Mouse (Mus musculus): ENCODE measurements around the gene Man2b1. TPM values are rescaled to one million over a fixed set of nuclear protein-coding genes. Genes with fewer than 3 reads are reported as not detected.
"Not testable (repeated sequence)": the region's sequence is repeated elsewhere in the genome, so short reads cannot be mapped to it uniquely, and the experiment has no call there.

Man2b1 gene
- polyA plus RNA-seq, 1 experiment from 2014 or later = 18.7 TPM

DNA sequence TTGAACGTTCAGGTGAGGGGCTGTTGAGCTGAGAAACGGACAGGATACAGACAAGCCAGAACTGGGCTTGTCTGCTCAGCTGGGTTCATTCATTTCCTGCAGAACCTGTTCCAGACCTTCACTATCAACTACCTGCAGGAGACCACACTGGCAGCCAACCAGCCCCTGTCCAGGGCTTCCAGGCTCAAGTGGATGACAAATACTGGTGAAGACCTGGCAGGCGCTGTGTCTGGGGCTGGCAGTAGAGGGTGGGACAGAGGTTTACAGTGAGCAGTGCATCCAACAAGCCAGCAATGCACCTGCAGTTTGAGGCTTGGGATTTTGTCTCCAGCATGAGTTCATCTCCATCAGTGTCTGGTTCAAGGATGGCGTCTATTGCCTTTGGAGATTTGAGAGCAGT lies 13.8 kb downstream of the Man2b1 start:
- ATAC-seq (ENCODE audit: low FRiP score, low read depth) = no peak
- Histone ChIP-seq H3K36me3 (peaks cover 35% of the 10 kb centered on the region), H3K4me1 (no peaks in the 10 kb centered on the region), H3K27ac (no peak overlapping the region), H3K4me3 (no peak overlapping the region), H3K9ac (no peak overlapping the region), H3K27me3 (replicated peaks) (no peaks in the 10 kb centered on the region), H3K4me2 (replicated peaks) (no peak overlapping the region), H3K9me3 (0 out of 2 replicates have a peak, but pooled peaks cover 3% of the 10 kb centered on the region)
- 90% methylated on average over 4 of the region's 4 CpGs for WGBS

DNA sequence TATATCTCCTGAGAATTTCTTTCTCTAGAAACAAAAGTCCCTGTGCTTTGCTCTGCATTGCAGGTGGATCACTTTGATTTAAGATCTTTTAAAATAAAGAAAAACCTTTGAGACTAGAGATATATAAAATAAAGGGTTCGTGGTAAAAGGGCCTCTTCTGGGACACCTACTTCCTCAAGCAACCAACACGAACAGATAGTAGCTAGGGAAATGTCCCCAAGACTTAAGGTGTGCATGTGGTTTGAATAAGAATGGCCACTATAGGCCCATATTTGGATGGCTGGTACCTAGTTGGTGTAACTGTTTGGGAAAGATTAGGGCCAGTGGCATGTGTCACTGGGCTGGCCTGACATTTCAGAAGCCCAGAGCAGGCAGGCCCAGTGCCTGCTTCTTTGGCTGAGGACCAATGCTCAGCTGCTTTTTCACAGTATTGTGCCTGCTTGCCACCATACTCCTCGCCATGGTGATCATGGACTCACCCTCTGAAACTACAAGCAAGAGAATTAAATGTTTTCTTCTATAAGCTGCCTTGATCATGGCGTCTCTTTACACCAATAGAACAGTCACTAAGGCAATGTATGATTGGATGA lies 17.1 kb downstream of the Man2b1 start:
- Histone ChIP-seq H3K27me3 (replicated peaks) (no peaks in the 10 kb centered on the region), H3K36me3 (peaks cover 26% of the 10 kb centered on the region), H3K4me3 (no peak overlapping the region), H3K9ac (no peak overlapping the region), H3K9me3 (0 out of 2 replicates have a peak, but pooled peaks cover 6% of the 10 kb centered on the region), H3K4me2 (replicated peaks) (no peak overlapping the region), H3K4me1 (no peaks in the 10 kb centered on the region), H3K27ac (no peak overlapping the region)
- 87% methylated on average over 4 of the region's 4 CpGs for WGBS
- ATAC-seq (ENCODE audit: low FRiP score, low read depth) = no peak

DNA sequence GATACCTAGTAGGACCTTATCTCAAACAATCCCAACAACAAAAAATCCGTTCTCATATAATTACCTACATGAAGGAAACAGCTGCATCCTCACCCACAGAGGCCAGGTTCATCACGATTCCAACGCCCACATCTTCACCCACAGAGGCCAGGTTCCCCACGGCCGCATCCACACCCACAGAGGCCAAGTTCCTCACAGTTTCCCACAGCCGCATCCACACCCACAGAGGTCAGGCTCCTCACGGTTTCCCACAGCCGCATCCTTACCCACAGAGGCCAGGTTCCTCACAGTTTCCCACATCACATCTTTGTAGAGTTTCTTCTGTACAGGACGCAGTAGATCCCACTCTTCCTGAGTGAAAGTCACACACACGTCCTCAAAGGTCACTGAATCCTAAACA lies 30.2 kb downstream of the Man2b1 start:
- Histone ChIP-seq H3K4me1 (no peaks in the 10 kb centered on the region), H3K27ac (no peak overlapping the region), H3K27me3 (replicated peaks) (no peaks in the 10 kb centered on the region), H3K4me3 (no peak overlapping the region), H3K36me3 (peaks cover 21% of the 10 kb centered on the region), H3K9me3 (peaks cover 12% of the 10 kb centered on the region; the same call in 1 of the 2 replicates), H3K4me2 (replicated peaks) (no peak overlapping the region), H3K9ac (no peak overlapping the region)
- no peak for ATAC-seq (ENCODE audit: low FRiP score, low read depth)
- WGBS = 95% methylated on average over 10 of the region's 10 CpGs

DNA sequence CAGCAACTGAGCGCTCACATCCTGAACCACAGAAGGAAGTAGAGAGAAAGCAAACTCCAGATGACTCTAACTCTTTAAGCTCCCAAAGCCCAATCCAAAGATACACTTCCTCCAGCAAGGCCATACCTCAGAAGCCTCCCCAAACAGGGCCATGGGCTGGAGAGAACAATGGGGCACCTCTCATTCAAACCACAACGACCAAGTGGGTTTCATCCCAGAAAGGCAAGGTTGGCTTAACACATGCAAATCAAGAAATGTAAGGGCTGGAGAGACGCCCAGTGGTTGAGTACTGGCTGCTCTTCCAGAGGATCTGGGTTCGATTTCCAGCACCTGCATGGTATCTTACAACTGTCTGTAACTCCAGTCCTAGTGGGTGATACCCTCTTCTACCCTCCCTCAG lies 32.4 kb downstream of the Man2b1 start:
- Histone ChIP-seq H3K9ac (no peak overlapping the region), H3K27me3 (replicated peaks) (no peaks in the 10 kb centered on the region), H3K4me1 (no peaks in the 10 kb centered on the region), H3K36me3 (peaks cover 8% of the 10 kb centered on the region), H3K4me2 (replicated peaks) (no peak overlapping the region), H3K4me3 (no peak overlapping the region), H3K9me3 (0 out of 2 replicates have a peak, but pooled peaks cover 6% of the 10 kb centered on the region), H3K27ac (no peak overlapping the region)
- WGBS = 67% methylated on average over 4 of the region's 4 CpGs
- ATAC-seq (ENCODE audit: low FRiP score, low read depth) = no peak

DNA sequence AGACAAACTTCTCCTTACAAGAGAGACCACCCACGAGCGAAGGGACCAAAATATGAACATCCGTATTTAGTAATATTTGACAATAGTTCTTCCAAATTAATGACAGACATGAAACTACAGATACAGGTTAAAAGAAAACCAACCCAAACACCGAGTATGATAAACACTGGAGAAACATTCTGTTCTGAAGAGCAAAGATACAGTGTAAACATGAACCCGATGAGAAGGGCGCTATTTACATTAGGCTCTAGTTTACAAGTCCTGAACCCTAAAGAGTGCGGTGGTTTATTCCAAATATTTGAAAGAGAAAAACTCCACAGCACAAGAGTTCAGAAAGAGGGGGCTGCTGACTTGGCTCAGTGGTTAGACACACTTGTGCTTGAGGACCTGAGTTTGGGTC lies 33.9 kb downstream of the Man2b1 start:
- Histone ChIP-seq H3K4me1 (no peaks in the 10 kb centered on the region), H3K27ac (no peak overlapping the region), H3K36me3 (no peaks in the 10 kb centered on the region), H3K9me3 (0 out of 2 replicates have a peak, but pooled peaks cover 6% of the 10 kb centered on the region), H3K9ac (no peak overlapping the region), H3K27me3 (replicated peaks) (no peaks in the 10 kb centered on the region), H3K4me2 (replicated peaks) (no peak overlapping the region), H3K4me3 (no peak overlapping the region)
- WGBS = 90% methylated on average over 7 of the region's 7 CpGs
- no peak for ATAC-seq (ENCODE audit: low FRiP score, low read depth)

DNA sequence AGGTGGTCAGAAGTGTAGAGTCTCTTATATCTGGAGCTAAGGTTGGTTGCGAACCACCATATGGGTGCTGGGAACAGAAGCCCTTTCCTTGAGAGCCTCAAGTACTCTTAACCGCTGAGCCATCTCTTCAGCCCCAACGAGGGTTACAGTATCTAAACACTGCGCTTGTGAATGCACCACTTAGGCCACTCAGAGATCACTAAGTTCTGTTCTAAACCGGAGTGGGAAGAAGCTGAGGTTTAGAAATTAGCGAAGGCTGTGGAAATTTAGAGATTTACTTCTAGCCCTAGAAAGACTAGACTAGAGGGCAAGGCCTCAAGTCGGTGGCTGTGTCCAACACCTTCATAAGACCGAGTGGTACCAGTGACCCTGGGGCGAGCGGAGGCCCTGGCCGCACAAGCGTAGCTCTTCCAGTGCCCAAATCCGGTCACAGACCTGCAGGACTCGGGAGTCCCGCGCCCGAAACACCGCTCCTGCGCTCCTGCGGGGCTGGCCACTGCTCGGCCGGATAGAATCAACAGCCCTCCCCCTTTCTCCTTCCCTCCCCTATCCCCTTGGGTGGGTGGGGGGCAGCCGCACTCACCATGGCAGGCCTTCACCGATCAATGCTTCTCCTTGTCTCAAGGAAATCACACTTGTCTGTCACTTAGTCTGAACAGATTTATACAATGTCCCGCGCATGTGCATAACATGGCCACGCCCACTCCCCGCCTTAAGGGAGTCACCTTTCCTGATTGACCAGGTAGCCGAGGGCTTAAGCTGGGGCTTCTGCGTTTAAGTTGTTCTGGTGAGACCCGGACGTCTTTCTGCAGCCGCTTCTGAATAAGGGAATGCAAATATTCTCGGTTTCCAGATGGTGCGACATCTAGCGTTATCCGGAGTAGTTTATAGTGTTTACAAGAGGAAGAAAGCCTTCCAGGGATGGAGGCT lies 36.2 kb downstream of the Man2b1 start:
- ATAC-seq (ENCODE audit: low FRiP score, low read depth) = peak; percentile 80
- Histone ChIP-seq H3K9me3 (no peaks in the 10 kb centered on the region), H3K4me2 (replicated peaks) (peak overlapping the region; percentile 81), H3K4me1 (no peaks in the 10 kb centered on the region), H3K36me3 (no peaks in the 10 kb centered on the region), H3K27ac (no peak overlapping the region), H3K27me3 (replicated peaks) (no peaks in the 10 kb centered on the region), H3K9ac (peak overlapping the region; percentile 64), H3K4me3 (peak overlapping the region; percentile 55)
- WGBS = 7% methylated on average over 37 of the region's 37 CpGs

DNA sequence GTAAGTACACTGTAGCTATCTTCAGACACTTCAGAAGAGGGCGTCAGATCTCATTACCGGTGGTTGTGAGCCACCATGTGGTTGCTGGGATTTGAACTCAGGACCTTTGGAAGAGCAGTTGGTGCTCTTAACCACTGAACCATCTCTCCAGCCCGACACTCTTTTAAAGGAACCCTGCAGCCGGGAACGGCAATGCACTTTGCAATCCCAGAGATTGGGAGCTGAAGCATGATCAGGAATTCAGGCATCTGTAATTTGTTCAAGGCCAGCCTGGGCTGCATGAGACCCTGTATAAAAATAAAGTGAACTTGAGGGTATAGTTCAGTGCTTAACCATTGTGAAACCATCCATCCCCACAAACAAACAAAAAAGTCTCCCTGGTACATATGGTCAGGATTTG lies 37.2 kb downstream of the Man2b1 start:
- not testable (repeated sequence) for ATAC-seq (ENCODE audit: low FRiP score, low read depth)

DNA sequence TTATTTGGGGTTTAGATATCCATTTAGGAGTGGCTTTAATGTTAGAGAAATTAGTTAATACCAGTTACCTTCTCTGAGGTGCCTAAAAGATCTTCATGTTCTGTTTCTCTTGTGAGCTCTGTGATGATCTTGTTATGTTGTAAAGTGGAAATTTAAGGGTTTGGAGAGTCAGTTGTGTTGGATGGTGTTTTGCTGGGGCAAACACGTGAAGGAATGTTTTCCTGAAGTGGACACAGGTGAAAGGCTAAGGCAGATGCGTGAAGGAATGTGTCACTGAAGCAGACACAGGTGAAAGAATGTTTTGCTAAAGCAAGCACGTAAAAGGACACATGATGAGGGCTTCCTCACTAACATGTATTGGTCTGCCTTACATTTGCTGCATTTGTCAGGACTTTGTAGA lies 39.9 kb downstream of the Man2b1 start, which contains the start of gene Zfp791:
Zfp791 (minus strand) TSS at position 101 of the 400 bp plus-strand sequence.
- no peak for ATAC-seq (ENCODE audit: low FRiP score, low read depth)
- H3K4me3 ChIP-seq = no peak within 1 kb of the TSS
- no peaks in the 10 kb centered on the region for H3K36me3 ChIP-seq
- no peaks in the 10 kb centered on the region for H3K27me3 ChIP-seq (replicated peaks)
- H3K4me1 ChIP-seq = no peaks in the 10 kb centered on the region
- H3K27ac ChIP-seq = no peak within 1 kb of the TSS
- 81% methylated on average over 3 of the region's 3 CpGs for WGBS
- no peak within 1 kb of the TSS for H3K9ac ChIP-seq
- H3K4me2 ChIP-seq (replicated peaks) = no peak within 1 kb of the TSS
- H3K9me3 ChIP-seq = no peaks in the 10 kb centered on the region

More for the DNA sequence above, 37.2 kb downstream of the Man2b1 start:
- H3K9ac ChIP-seq; H3K4me2 ChIP-seq (replicated peaks); H3K4me1 ChIP-seq; H3K27me3 ChIP-seq (replicated peaks); H3K4me3 ChIP-seq; H3K9me3 ChIP-seq; H3K36me3 ChIP-seq; H3K27ac ChIP-seq: not testable (repeated sequence)
- WGBS = 83% methylated on average over 5 of the region's 5 CpGs

DNA sequence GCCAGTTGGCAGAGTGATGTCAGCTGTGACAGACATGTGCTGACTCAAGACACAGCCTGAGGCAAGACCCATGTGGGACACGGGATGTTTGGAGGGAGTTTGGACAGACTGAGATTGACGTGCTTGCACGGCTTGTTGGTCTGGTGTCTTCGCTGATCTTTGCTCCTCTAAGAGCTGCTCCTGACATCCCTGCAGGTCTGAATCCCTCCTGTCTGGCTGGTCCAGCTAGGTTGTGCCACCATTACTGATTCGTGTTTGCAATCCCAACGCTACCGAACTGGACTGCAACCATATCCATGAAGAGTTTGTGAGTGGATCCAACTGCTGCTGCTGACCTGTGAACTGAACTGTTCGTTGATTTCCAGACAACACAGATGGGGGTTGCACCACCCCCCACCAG lies 40.6 kb downstream of the Man2b1 start:
- H3K27me3 ChIP-seq (replicated peaks) = no peaks in the 10 kb centered on the region
- H3K9ac ChIP-seq = no peak overlapping the region
- no peak overlapping the region for H3K4me2 ChIP-seq (replicated peaks)
- 93% methylated on average over 8 of the region's 8 CpGs for WGBS
- H3K27ac ChIP-seq = no peak overlapping the region
- H3K9me3 ChIP-seq = no peaks in the 10 kb centered on the region
- no peaks in the 10 kb centered on the region for H3K4me1 ChIP-seq
- no peak for ATAC-seq (ENCODE audit: low FRiP score, low read depth)
- no peaks in the 10 kb centered on the region for H3K36me3 ChIP-seq
- H3K4me3 ChIP-seq = no peak overlapping the region

DNA sequence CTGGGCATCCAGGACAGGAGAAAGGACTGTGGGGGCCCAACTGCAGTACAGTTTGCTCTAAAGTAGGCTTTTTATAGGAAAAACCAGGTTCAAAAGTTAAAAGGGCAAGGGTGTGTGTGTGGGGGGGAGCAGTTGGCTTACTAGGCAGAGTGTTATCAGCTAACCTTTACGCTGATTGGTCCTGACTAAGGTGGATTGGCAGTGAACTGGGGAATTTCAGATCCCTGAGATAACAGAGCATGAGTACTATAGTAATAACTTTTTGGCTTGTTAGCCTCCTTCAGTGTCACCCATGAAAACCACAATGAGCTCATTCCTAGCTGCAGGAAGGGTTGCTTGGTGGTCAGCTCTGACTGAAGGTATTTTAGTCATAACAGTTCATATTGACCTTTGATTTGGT lies 49.3 kb downstream of the Man2b1 start:
- Histone ChIP-seq H3K36me3 (no peaks in the 10 kb centered on the region), H3K4me1 (no peaks in the 10 kb centered on the region), H3K27me3 (replicated peaks) (peaks cover 3% of the 10 kb centered on the region; the same call in 1 of the 2 replicates), H3K4me3 (no peak overlapping the region), H3K27ac (no peak overlapping the region), H3K9ac (no peak overlapping the region), H3K9me3 (no peaks in the 10 kb centered on the region), H3K4me2 (replicated peaks) (no peak overlapping the region)
- no peak for ATAC-seq (ENCODE audit: low FRiP score, low read depth)
- 98% methylated on average over 1 of the region's 1 CpGs for WGBS

DNA sequence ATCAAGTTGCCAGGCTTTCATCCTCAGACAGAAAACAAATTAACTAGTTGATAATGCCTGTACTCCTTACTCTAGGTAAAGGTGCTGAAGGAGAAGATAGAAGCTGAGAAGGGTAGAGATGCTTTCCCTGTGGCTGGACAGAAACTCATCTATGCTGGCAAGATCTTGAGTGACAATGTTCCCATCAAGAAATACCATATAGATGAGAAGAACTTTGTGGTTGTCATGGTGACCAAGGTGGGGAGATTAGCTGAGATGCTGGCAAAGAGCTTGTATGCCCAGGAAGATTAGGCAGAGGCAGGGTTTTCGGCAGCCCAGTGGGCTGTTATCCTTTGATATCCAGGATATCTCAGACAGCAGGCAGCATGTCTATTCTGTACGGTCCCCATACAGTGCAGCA lies 52.6 kb downstream of the Man2b1 start:
- 81% methylated on average over 2 of the region's 2 CpGs for WGBS
- not testable (repeated sequence) for H3K9me3 ChIP-seq; H3K4me3 ChIP-seq; H3K36me3 ChIP-seq; H3K4me1 ChIP-seq; ATAC-seq (ENCODE audit: low FRiP score, low read depth); H3K27me3 ChIP-seq (replicated peaks); H3K9ac ChIP-seq; H3K4me2 ChIP-seq (replicated peaks); H3K27ac ChIP-seq

DNA sequence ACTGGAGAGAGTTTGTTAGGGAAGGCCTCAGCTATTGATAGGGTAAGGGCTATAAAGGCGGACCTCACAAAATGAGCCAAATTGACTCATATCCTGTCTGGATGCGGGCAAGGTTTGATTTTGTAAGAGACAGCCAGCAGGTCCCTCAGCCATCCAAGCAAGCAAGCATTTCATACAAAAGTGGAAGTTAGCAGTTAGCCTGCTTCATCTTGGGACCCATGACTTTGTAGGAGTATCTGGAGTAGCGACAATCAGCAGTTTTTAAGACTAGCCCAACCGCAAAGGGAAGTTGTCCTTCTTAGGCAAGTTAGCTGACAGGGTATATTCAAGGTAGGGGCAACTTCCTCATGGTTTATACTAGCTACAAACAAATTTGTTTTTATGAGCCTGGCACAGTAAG lies 59.4 kb downstream of the Man2b1 start:
- H3K9ac ChIP-seq = no peak overlapping the region
- no peaks in the 10 kb centered on the region for H3K4me1 ChIP-seq
- peaks cover 11% of the 10 kb centered on the region; the same call in 1 of the 2 replicates for H3K9me3 ChIP-seq
- H3K4me3 ChIP-seq = no peak overlapping the region
- H3K27ac ChIP-seq = no peak overlapping the region
- 98% methylated on average over 4 of the region's 4 CpGs for WGBS
- no peak for ATAC-seq (ENCODE audit: low FRiP score, low read depth)
- no peaks in the 10 kb centered on the region for H3K36me3 ChIP-seq
- no peak overlapping the region for H3K4me2 ChIP-seq (replicated peaks)
- H3K27me3 ChIP-seq (replicated peaks) = no peaks in the 10 kb centered on the region
